8 mouse cellular contexts compared by ENCODE assay signal in the genomic region with DNA sequence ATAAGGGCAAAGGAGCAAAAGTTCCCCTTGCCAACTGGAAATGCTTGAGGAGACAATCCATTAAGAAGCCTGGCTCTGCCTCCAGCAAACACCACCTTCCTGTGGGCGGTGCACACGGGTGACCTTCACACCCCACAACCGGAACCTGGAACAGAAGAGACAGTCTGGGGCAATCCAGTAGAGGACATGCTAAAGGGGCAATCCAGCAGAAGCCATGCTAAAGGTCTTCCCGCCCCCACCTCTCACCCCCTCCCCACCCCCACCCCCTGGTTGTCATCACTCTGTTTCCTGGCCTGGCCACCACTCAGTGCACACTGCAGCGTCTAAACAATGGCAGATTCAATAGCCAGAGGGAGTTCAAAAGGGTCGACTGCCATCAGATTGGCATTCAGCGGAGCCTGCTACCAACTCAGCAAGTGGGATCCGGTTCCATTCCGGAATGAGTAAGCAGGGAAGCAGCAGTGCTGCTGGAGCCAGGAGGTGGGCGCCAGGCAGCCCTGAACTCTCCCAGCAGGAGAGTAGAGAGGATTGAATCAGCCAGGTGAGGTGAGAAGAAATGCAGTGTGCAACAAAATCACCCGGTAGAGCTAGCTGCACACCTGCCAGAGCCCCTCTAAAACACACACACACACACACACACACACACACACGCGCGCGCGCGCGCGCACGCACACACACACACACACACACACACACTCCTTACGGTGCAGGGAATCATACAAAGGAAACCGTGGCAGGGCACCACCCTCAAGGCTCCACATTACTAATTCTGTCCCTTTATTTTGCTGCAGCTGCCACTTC.
DNase-seq lines count a peak whose midpoint lies in the region; ATAC-seq and TF ChIP-seq lines count a peak whose summit lies in the region.

No protein-coding gene starts in this region.

- H3K4me2 ChIP-seq in forebrain, embryonic 12.5 days = peak overlapping the region; percentile 32
- H3K4me2 ChIP-seq in hindbrain, postnatal 0 days (ENCODE audit: low read depth, low read length) = peak overlapping the region; percentile 32
- peak overlapping the region; percentile 37 for H3K4me2 ChIP-seq in liver, embryonic 13.5 days

- peak; percentile 63 for ATAC-seq in forebrain, embryonic 12.5 days (ENCODE audit: low FRiP score)
- peak; percentile 84 for ATAC-seq in hindbrain, postnatal 0 days
- ATAC-seq in liver, embryonic 13.5 days (ENCODE audit: low read depth) = peak; percentile 65

- 31% methylated on average over 22 of the region's 22 CpGs for WGBS in forebrain, embryonic 12.5 days
- 10% methylated on average over 13 of the region's 22 CpGs for WGBS in hindbrain, postnatal 0 days
- WGBS in liver, embryonic 13.5 days (ENCODE audit: insufficient replicate concordance) = 25% methylated on average over 22 of the region's 22 CpGs

- peak overlapping the region; percentile 38; the same call in 1 of the 2 replicates for H3K9ac ChIP-seq in forebrain, embryonic 12.5 days
- H3K9ac ChIP-seq in hindbrain, postnatal 0 days (replicated peaks; ENCODE audit: low read length) = no peak overlapping the region
- H3K9ac ChIP-seq in liver, embryonic 13.5 days = no peak overlapping the region

- H3K27ac ChIP-seq in forebrain, embryonic 12.5 days = 0 out of 2 replicates have a peak overlapping the region, but pooled peaks have one; percentile 20
- H3K27ac ChIP-seq in hindbrain, postnatal 0 days = no peak overlapping the region; the same call in 1 of the 2 replicates
- no peak overlapping the region for H3K27ac ChIP-seq in liver, embryonic 13.5 days

- peaks cover 24% of the 10 kb centered on the region for H3K4me1 ChIP-seq in forebrain, embryonic 12.5 days
- H3K4me1 ChIP-seq in hindbrain, postnatal 0 days (ENCODE audit: insufficient read depth, low read length) = no peaks in the 10 kb centered on the region
- peaks cover 4% of the 10 kb centered on the region; the same call in 1 of the 2 replicates for H3K4me1 ChIP-seq in liver, embryonic 13.5 days (replicated peaks)

- H3K9me3 ChIP-seq in forebrain, embryonic 12.5 days = 0 out of 2 replicates have a peak, but pooled peaks cover 9% of the 10 kb centered on the region
- H3K9me3 ChIP-seq in hindbrain, postnatal 0 days (ENCODE audit: low read length) = no peaks in the 10 kb centered on the region
- H3K9me3 ChIP-seq in liver, embryonic 13.5 days (replicated peaks) = no peaks in the 10 kb centered on the region

- no peaks in the 10 kb centered on the region for H3K36me3 ChIP-seq in forebrain, embryonic 12.5 days (replicated peaks)
- H3K36me3 ChIP-seq in hindbrain, postnatal 0 days (ENCODE audit: insufficient read depth, low read length) = no peaks in the 10 kb centered on the region
- H3K36me3 ChIP-seq in liver, embryonic 13.5 days = no peaks in the 10 kb centered on the region

- H3K27me3 ChIP-seq in forebrain, embryonic 12.5 days = 0 out of 2 replicates have a peak, but pooled peaks cover 3% of the 10 kb centered on the region
- no peaks in the 10 kb centered on the region for H3K27me3 ChIP-seq in hindbrain, postnatal 0 days (ENCODE audit: insufficient read depth, low read length)
- no peaks in the 10 kb centered on the region for H3K27me3 ChIP-seq in liver, embryonic 13.5 days

- DNase-seq in adrenal gland, adult (ENCODE audit: inconsistent age in 2 of 2, low spot score in 1 of 2) = peak; percentile 62 to 78
- no peak for DNase-seq in adrenal gland, postnatal 4 days (ENCODE audit: low spot score in 2 of 2)
- peak; percentile 58 for DNase-seq in hindbrain, postnatal 0 days (ENCODE audit: low spot score)
- no peak for DNase-seq in liver, embryonic 13.5 days
- DNase-seq in neural tube, embryonic 10.5 days (ENCODE audit: extremely low spot score, low spot score) = peak; percentile 49
- DNase-seq in layer of hippocampus, postnatal 25 days (ENCODE audit: extremely low spot score in 1 of 2, low spot score in 1 of 2) = no peak
- DNase-seq in cerebellum, adult 9-10 months = no peak

- no peak; the same call in 1 of the 2 replicates for TF ChIP-seq CTCF in hindbrain, postnatal 0 days (IDR thresholded peaks at IDR 0.05; ENCODE audit: low read depth)

- 0 out of 2 replicates have a peak overlapping the region, but pooled peaks have one; percentile 5 for H3K4me3 ChIP-seq in forebrain, embryonic 12.5 days (replicated peaks)
- no peak overlapping the region for H3K4me3 ChIP-seq in hindbrain, postnatal 0 days (ENCODE audit: low read length)
- no peak overlapping the region for H3K4me3 ChIP-seq in liver, embryonic 13.5 days (replicated peaks)

Comparison
In these comparisons a context has a peak if more than half of its experiments do, and no peak if none do; other contexts are left out.
1. DNase-seq: peak in adrenal gland, adult (2 of 2), hindbrain, postnatal 0 days (single experiment) and neural tube, embryonic 10.5 days (single experiment); none in adrenal gland, postnatal 4 days (0 of 2), liver, embryonic 13.5 days (single experiment), layer of hippocampus, postnatal 25 days (0 of 2) and cerebellum, adult 9-10 months (single experiment).
2. Peak in every context shown above with its lines, with median percentiles within 50 percentile points of each other: ATAC-seq and H3K4me2 ChIP-seq.